Mouse (Mus musculus): ENCODE measurements around the gene Lrguk.

- no peak for TF ChIP-seq POLR2A (IDR thresholded peaks at IDR 0.05; ENCODE audit: borderline replicate concordance, low read depth, low read length)
- TF ChIP-seq CTCF (IDR thresholded peaks at IDR 0.05; ENCODE audit: low read depth, low read length), result no peak
These were observed at the start of gene Lrguk for GRCm38 (mm10) chr6:34028933-34029745.
